Mouse (Mus musculus): ENCODE measurements around the gene Frmd4b.

GRCm38 (mm10) chr6:97381275-97381674, 236.1 kb downstream of the Frmd4b start:
- TF ChIP-seq EP300 (IDR thresholded peaks at IDR 0.05; ENCODE audit: insufficient read depth, low read depth, low read length) (no peak), CTCF (IDR thresholded peaks at IDR 0.05) (no peak)
